Mouse (Mus musculus): Measurements from ENCODE around the gene Trpm3.

DNA sequence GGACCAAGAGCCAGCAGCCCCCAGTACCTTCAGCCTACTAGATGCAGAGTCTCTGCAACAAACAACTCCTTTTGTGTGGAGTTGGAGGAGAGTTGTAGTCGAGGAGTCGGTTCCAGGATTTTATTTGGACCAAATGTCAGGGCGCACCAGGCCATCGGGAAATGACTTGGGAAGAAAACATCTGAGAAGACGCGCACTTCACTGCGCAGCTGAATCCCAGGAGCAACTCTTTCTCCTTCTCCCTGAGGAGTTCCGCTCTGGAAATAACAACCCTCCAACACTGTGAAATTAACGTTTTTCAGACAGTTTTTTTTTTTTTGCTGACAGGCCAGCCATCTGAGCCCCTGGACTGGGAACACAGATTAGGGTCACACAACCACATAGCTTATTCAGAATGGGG, 787.9 kb downstream of the Trpm3 start:
- TF ChIP-seq CTCF (IDR thresholded peaks at IDR 0.05; ENCODE audit: low read depth, low read length) (no peak), POLR2A (IDR thresholded peaks at IDR 0.05; ENCODE audit: extremely low read depth, insufficient read depth, low read length) (no peak)

Data from liver, adult 2 months (tissue).